Mouse (Mus musculus) bone marrow, adult 2 months (tissue): ENCODE results near the gene Ccdc169. TPM values are rescaled to one million over a fixed set of nuclear protein-coding genes. Genes with fewer than 3 reads are reported as not detected.
"Not testable (repeated sequence)": the region's sequence is repeated elsewhere in the genome, so short reads cannot be mapped to it uniquely, and the experiment has no call there.

Source experiments
- H3K27ac ChIP-seq: fragments of 200-500 bp; 2 replicates; pipeline ENCODE4 v1.5.1; 2012; ENCODE audit warnings: low read depth, mild to moderate bottlenecking, control low read depth, inconsistent platforms, low read length; ENCODE audit not compliant: control insufficient read depth, poor library complexity, insufficient read depth
- H3K4me1 ChIP-seq: fragments of 200-500 bp; 2 replicates; pipeline ENCODE4 v1.6.1; 2011; ENCODE audit warnings: low read length; ENCODE audit not compliant: control insufficient read depth, insufficient read depth
- H3K4me3 ChIP-seq: fragments of 200-500 bp; replicated peaks from 2 replicates; pipeline ENCODE3; 2011; ENCODE audit warnings: mild to moderate bottlenecking, low read depth, low read length, control low read depth; ENCODE audit not compliant: control insufficient read depth
- CTCF ChIP-seq: fragments of 200-500 bp; IDR thresholded peaks from 2 replicates; pipeline ENCODE4 v1.5.1; 2011; ENCODE audit warnings: low read length, control low read depth; ENCODE audit not compliant: control insufficient read depth, insufficient read depth
- POLR2A ChIP-seq: fragments of 200-500 bp; IDR thresholded peaks from 2 replicates; pipeline ENCODE4 v1.6.1; 2011; ENCODE audit warnings: low read depth, mild to moderate bottlenecking, control low read depth, low read length, borderline replicate concordance; ENCODE audit not compliant: control insufficient read depth
- WGBS: fragments of 180-500 bp; shearing (Covaris S2); methylation state at CpG from one replicate; pipeline ENCODE4 v1.1.7; 2018; 5-methylcytosine and 5-hydroxymethylcytosine counted together
- polyA plus RNA-seq: library from polyadenylated mRNA; stranded (reverse); fragments of >200 nt; gene quantifications from 2 replicates; pipeline ENCODE4 v1.2.4, GENCODE M21; 2011; ENCODE audit warnings: low replicate concordance; ENCODE audit not compliant: missing spikeins, insufficient read depth, insufficient read length

Ccdc169 gene
- polyA plus RNA-seq, 1 experiment, result not detected

- H3K4me3 ChIP-seq, result no peak overlapping the region
- no peaks in the 10 kb centered on the region for H3K4me1 ChIP-seq
- H3K27ac ChIP-seq, result no peak overlapping the region
- TF ChIP-seq CTCF (no peak), POLR2A (no peak)
- WGBS, result 74% methylated on average over 8 of the region's 8 CpGs
Measured at GRCm38 (mm10) chr3:55194792-55195191, 57.7 kb downstream of the Ccdc169 start.

GRCm38 (mm10) chr3:55195581-55196327, 58.6 kb downstream of the Ccdc169 start:
- Histone ChIP-seq H3K4me1 (no peaks in the 10 kb centered on the region), H3K4me3 (no peak overlapping the region), H3K27ac (no peak overlapping the region)
- WGBS, result 74% methylated on average over 5 of the region's 5 CpGs
- TF ChIP-seq CTCF (no peak), POLR2A (no peak)

GRCm38 (mm10) chr3:55196328-55196710, 59.2 kb downstream of the Ccdc169 start:
- Histone ChIP-seq H3K4me1 (no peaks in the 10 kb centered on the region), H3K27ac (no peak overlapping the region), H3K4me3 (no peak overlapping the region)
- WGBS, result 83% methylated on average over 2 of the region's 2 CpGs
- TF ChIP-seq CTCF (no peak), POLR2A (no peak)

- H3K4me1 ChIP-seq, H3K27ac ChIP-seq, H3K4me3 ChIP-seq: not testable (repeated sequence)
- 83% methylated on average over 11 of the region's 11 CpGs for WGBS
Measured at GRCm38 (mm10) chr3:55203621-55204020, 66.5 kb downstream of the Ccdc169 start.

GRCm38 (mm10) chr3:55206413-55206812, 69.3 kb downstream of the Ccdc169 start:
- Histone ChIP-seq H3K4me1 (no peaks in the 10 kb centered on the region; the same call in 1 of the 2 replicates), H3K27ac (no peak overlapping the region), H3K4me3 (no peak overlapping the region)
- WGBS, result 80% methylated on average over 2 of the region's 2 CpGs
- no peak for TF ChIP-seq CTCF
- no peak for TF ChIP-seq POLR2A

GRCm38 (mm10) chr3:55207665-55208064, 70.5 kb downstream of the Ccdc169 start:
- Histone ChIP-seq H3K4me3 (no peak overlapping the region), H3K4me1 (no peaks in the 10 kb centered on the region; the same call in 1 of the 2 replicates), H3K27ac (no peak overlapping the region)
- TF ChIP-seq CTCF (no peak), POLR2A (no peak)
- WGBS, result 73% methylated on average over 6 of the region's 6 CpGs

GRCm38 (mm10) chr3:55212254-55212653, 75.1 kb downstream of the Ccdc169 start:
- no peak overlapping the region for H3K4me3 ChIP-seq
- 25% methylated on average over 2 of the region's 2 CpGs for WGBS
- H3K27ac ChIP-seq, result no peak overlapping the region
- TF ChIP-seq CTCF (no peak), POLR2A (no peak)
- H3K4me1 ChIP-seq, result no peaks in the 10 kb centered on the region; the same call in 1 of the 2 replicates

GRCm38 (mm10) chr3:55213785-55214184, 76.6 kb downstream of the Ccdc169 start:
- Histone ChIP-seq H3K27ac (no peak overlapping the region), H3K4me1 (no peaks in the 10 kb centered on the region; the same call in 1 of the 2 replicates), H3K4me3 (no peak overlapping the region)
- TF ChIP-seq POLR2A (no peak), CTCF (no peak)
- WGBS, result 79% methylated on average over 4 of the region's 4 CpGs

GRCm38 (mm10) chr3:55214413-55214812, 77.3 kb downstream of the Ccdc169 start:
- H3K4me1 ChIP-seq, result no peaks in the 10 kb centered on the region
- TF ChIP-seq POLR2A, result no peak
- no peak overlapping the region for H3K27ac ChIP-seq
- H3K4me3 ChIP-seq, result no peak overlapping the region
- WGBS, result 74% methylated on average over 6 of the region's 6 CpGs
